ENCODE assay signal across 9 mouse cellular contexts in genomic region chr1:135158633-135159032, GRCm38 (mm10). TPM values are rescaled to one million over a fixed set of nuclear protein-coding genes. Genes with fewer than 3 reads are reported as not detected.
A peak's percentile ranks its signal among the peaks of the same experiment; 100 is the strongest.
DNase-seq lines count a peak whose midpoint lies in the region; ATAC-seq lines count a peak whose summit lies in the region.
"Had no signal": no experiment of that assay in that cellular context is flagged by ENCODE, and none has a peak within 500 bp of the region (broad histone marks: within the 10 kb centered on the region; RNA-seq: fewer than 3 reads in every experiment).

No protein-coding gene starts in this region.

- no peak overlapping the region for H3K4me3 ChIP-seq in hindbrain, embryonic 15.5 days
- no peak overlapping the region for H3K4me3 ChIP-seq in midbrain, embryonic 10.5 days

- peak; percentile 14 to 35 for DNase-seq in cerebellum, adult 18-20 months
- no peak for DNase-seq in cerebellum, adult 11 months
- DNase-seq in cerebellum, postnatal 14 days: peak; percentile 53 to 65
- no peak for DNase-seq in midbrain, embryonic 10.5 days (ENCODE audit: low spot score)
- no peak for DNase-seq in B cell, adult 2 months
- no peak for DNase-seq in heart, postnatal 14 days
- no peak for DNase-seq in c-Kit-positive CD71-positive TER-119-positive erythroid progenitor cells, embryonic 14.5 days (ENCODE audit: low spot score)

- H3K4me1 ChIP-seq in hindbrain, embryonic 15.5 days (replicated peaks): peaks cover 18% of the 10 kb centered on the region
- peaks cover 27% of the 10 kb centered on the region for H3K4me1 ChIP-seq in midbrain, embryonic 10.5 days

- peaks cover 19% of the 10 kb centered on the region for H3K36me3 ChIP-seq in hindbrain, embryonic 15.5 days
- peaks cover 23% of the 10 kb centered on the region for H3K36me3 ChIP-seq in midbrain, embryonic 10.5 days

- H3K27me3 ChIP-seq in hindbrain, embryonic 15.5 days: no peaks in the 10 kb centered on the region
- no peaks in the 10 kb centered on the region for H3K27me3 ChIP-seq in midbrain, embryonic 10.5 days (ENCODE audit: low read depth, poor library complexity, severe bottlenecking)

- H3K27ac ChIP-seq in hindbrain, embryonic 15.5 days (replicated peaks): peak overlapping the region; percentile 86
- peak overlapping the region; percentile 67 for H3K27ac ChIP-seq in midbrain, embryonic 10.5 days (replicated peaks)

- peak overlapping the region; percentile 24; the same call in 1 of the 2 replicates for H3K4me2 ChIP-seq in hindbrain, embryonic 15.5 days
- H3K4me2 ChIP-seq: liver, embryonic 11.5 days had no signal

- intact Hi-C loops in heart, postnatal 14 days (cut with DNase I): no loop called here

- 38% methylated on average over 5 of the region's 5 CpGs for WGBS in hindbrain, embryonic 15.5 days
- 66% methylated on average over 5 of the region's 5 CpGs for WGBS in midbrain, embryonic 10.5 days

- peak; percentile 84 for ATAC-seq in hindbrain, embryonic 15.5 days (ENCODE audit: low FRiP score, low read depth)

- H3K9ac ChIP-seq in hindbrain, embryonic 15.5 days: no peak overlapping the region

- H3K9me3 ChIP-seq in hindbrain, embryonic 15.5 days: no peaks in the 10 kb centered on the region
- H3K9me3 ChIP-seq in midbrain, embryonic 10.5 days (replicated peaks): no peaks in the 10 kb centered on the region

RNA-seq across cellular contexts. Expression of gene Gpr37l1, which starts 8.8 kb away (rescaled TPM):
- 1.4 and 2.5 TPM in 2 replicates for polyA plus RNA-seq in hindbrain, embryonic 15.5 days (2015; fragmentation: Nextera tagmentation; extraction: Ambion mirVana)
- polyA plus RNA-seq in midbrain, embryonic 10.5 days (2016; fragmentation: Nextera tagmentation; extraction: Ambion mirVana): not detected in 2 replicates
- under 1 TPM; 0.32 to 0.48 TPM for total RNA-seq in heart, postnatal 14 days (2021)
- polyA plus RNA-seq: liver, embryonic 11.5 days had no signal

RNA-seq across cellular contexts. Expression of gene Arl8a, which starts 12.0 kb away (rescaled TPM):
- 343 and 418 TPM in 2 replicates for polyA plus RNA-seq in hindbrain, embryonic 15.5 days (2015; fragmentation: Nextera tagmentation; extraction: Ambion mirVana)
- polyA plus RNA-seq in midbrain, embryonic 10.5 days (2016; fragmentation: Nextera tagmentation; extraction: Ambion mirVana): 46.5 and 67.6 TPM in 2 replicates
- 10 to 100 TPM; 25.7 to 28.0 TPM for total RNA-seq in heart, postnatal 14 days (2021)

RNA-seq across cellular contexts. Expression of gene Ptpn7, which starts 26.1 kb away (rescaled TPM):
- 0.29 and 0.45 TPM in 2 replicates for polyA plus RNA-seq in hindbrain, embryonic 15.5 days (2015; fragmentation: Nextera tagmentation; extraction: Ambion mirVana)
- 1.3 and 2.4 TPM in 2 replicates for polyA plus RNA-seq in midbrain, embryonic 10.5 days (2016; fragmentation: Nextera tagmentation; extraction: Ambion mirVana)
- 1 to 10 TPM in 1 of 2 experiments, under 1 TPM in 1; 0.72 to 3.3 TPM for total RNA-seq in heart, postnatal 14 days (2021)

RNA-seq across cellular contexts. Expression of gene Lgr6, which starts 53.6 kb away (rescaled TPM):
- 1.2 and 1.4 TPM in 2 replicates for polyA plus RNA-seq in hindbrain, embryonic 15.5 days (2015; fragmentation: Nextera tagmentation; extraction: Ambion mirVana)
- 0.06 and 0.17 TPM in 2 replicates for polyA plus RNA-seq in midbrain, embryonic 10.5 days (2016; fragmentation: Nextera tagmentation; extraction: Ambion mirVana)
- 10 to 100 TPM; 14.5 to 15.5 TPM for total RNA-seq in heart, postnatal 14 days (2021)

Comparison
In these comparisons a context has a peak if more than half of its experiments do, and no peak if none do; other contexts are left out.
1. DNase-seq: peak in cerebellum, adult 18-20 months (2 of 2) and cerebellum, postnatal 14 days (2 of 2); none in cerebellum, adult 11 months (single experiment), midbrain, embryonic 10.5 days (single experiment), B cell, adult 2 months (0 of 2), heart, postnatal 14 days (0 of 2) and c-Kit-positive CD71-positive TER-119-positive erythroid progenitor cells, embryonic 14.5 days (single experiment).